Mouse (Mus musculus) lung, postnatal 25 days (tissue): ENCODE data around the gene Dynlrb1.

Source experiments
- DNase-seq: peaks from one replicate; pipeline ENCODE4 v3.0.0; 2022; ENCODE audit warnings: low spot score

Gene Dynlrb1

DNA sequence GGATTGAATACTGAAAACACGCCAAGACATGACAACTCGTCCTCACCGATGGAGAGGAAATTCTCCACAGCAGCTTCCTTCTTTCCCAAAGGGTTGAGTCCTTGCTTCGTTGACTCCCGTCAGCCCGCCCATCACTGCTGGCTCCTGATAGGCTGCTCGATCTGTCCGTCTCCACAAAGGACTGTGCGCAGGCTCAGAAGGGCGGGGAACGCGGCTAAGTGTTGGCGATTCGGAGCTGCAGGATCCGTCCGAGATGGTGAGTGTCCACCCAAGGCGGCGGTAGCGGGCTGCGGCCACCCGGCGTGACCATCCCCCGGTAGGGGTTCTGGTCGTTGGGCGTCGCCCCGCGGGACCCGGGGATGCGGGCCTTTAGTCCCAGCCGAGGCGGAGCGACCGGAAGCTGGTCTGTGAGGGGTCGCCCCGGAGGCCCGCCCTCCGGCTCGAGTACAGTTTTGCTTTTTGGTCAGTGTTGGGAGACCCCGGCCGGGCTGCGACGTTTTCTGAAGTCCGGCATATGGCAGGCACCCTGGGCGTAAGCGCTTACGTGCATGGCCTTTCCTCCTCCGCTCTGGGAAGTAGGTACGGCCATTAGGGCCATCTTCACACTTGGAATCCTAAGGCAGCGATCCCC, at the start of gene Dynlrb1:
Dynlrb1 (plus strand) TSS at position 172 of the 631 bp plus-strand sequence.
- peak; percentile 98 for DNase-seq

DNA sequence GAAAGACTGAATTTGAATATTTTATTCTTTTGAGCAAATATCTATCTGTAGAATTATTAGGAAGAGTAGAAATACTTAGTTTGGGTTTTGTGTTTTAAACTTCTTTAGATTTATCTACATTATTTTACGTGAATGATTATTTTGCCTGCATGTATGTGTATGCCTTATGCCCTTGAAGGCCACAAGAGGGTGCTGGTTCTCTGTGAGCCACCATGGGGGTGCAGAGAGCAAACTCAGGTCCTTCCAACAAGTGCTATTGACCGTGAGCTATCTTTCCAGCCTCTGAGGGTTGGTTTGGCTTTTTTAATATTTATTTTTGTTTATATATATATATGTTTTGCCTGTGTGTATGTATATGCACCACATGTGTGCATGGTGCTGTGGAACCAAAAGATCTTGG, 28.9 kb upstream of the Dynlrb1 start:
- peak; percentile 26 for DNase-seq

DNA sequence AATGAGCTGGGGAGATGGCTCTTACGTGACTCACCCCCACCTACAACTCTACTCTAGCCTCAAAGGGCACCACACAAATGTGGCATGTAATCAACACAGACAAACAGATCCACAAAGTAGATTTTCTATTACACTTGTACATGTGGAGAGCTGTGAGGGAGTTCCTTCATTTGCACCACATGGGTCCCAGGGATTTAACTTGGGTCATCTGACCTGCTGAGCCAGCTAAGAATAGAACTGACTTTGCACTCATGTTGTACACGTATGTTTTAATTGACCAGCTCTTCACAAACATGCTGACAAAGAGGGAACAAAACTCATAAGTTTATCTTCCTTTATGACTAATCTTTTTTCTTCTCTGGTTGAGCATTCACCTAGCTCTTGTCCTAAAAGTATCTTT, 13.2 kb upstream of the Dynlrb1 start:
- DNase-seq = no peak

DNA sequence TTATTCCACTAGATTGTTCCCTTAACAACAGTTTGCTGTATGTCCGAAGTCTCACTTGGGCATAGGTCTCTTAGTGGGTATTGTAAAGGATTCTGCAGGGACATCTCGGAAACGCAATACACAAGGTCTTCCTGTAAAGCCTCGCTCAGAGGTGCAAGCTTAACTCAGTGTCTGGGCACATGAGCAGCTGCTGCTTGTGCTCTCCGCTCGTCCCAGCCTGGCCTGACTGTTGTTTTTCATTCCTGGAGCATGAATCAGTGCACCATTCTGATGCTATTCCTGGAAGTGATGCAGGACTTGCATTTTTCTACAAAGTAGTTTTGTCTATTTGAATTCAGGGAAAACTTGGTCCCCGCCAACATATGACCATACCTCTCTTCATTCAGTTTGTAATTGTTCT, 11.6 kb upstream of the Dynlrb1 start:
- no peak for DNase-seq

DNA sequence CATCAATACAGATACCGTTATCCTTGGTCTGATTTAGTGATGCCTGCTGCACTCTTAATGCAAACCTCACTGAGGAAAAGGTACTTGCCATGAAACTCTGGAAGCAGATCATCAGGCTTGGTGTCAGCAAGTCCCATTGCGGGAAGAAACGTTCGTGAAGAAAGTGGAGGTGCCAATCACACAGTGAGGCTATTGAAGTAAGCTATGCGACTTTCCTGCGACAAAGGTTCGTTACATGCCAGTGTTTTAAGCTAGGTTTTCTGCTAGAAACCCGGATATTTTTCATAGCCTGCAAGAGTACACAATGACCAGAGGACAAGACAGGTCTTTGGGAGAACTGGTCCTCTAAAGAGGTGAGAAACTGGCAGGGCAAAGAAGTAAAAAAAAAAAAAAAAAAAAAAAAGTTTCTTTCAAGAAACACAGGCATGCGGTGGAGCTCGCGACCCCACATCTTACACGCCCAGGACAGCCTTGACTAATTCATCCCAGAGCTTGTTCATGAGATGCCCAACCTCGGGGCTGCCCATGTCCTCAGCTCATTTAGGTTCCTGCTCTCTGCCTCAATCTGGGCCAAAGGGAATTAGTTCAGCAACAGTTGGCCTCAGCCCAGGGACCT, 479 bp upstream of the Dynlrb1 start:
- DNase-seq = no peak

DNA sequence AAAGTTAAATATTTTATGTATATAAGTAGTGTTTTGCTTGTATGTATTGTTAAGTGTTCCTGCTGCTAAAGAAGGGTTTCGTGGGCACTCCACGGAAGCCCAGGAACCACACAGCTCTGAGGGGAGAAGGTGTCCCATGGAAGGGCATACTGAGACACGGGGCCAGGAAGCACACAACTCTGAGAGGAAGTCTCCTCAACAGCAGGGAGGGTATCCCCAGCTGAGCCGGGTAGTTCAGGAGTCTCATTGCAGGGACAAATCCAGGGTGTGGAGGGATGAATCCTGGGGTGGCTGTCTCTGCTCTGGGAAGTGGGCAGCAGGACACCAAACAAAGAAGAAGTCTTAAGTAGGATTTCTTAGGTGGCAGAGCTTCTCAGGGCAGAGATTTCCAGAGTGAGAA, 943 bp downstream of the Dynlrb1 start:
- DNase-seq = no peak

DNA sequence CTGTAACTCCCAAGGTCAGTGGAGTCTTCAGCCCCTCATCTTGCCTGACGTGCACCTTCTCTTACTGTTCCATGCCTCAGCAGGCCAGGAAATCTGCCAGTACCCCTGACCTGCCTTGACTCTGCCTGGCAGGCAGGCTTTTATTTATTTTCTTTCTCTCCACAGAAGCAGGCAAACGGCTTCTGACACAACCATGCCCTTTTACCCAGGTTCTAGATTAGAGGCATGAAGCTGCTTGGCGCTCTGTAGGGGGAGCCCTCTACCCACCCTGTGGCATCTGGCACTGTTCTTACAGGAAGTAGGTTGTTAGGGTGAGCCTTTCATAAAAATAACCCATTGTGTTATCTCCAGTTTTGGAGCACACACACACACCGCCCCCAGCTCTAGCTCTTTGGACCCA, 4.6 kb downstream of the Dynlrb1 start:
- DNase-seq = peak; percentile 50

DNA sequence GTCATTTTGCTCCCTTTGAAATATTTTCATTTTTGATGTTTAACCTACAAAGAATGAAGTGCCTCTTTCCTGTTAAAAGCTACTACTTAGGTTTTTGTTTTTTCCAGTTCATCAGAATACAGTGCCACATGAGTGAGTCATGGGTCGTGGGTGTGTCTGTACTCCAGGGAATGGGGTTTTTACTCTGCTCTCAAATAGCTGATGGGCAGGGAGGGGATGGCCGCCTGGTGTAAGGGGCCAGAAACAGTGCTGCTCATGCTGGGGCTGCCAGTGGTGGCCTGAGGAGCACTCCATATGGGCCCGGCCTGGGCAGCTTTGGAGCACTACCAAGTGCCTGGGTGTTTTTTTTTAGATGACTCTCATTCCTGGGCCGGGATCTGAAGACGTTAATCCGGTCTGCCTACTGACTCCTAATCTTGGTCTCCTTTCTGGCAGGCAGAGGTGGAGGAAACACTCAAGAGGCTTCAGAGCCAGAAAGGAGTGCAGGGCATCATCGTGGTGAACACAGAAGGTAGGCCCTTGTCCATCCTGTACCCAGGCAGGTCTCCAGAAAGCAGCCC, 6.0 kb downstream of the Dynlrb1 start:
- DNase-seq = peak; percentile 25

DNA sequence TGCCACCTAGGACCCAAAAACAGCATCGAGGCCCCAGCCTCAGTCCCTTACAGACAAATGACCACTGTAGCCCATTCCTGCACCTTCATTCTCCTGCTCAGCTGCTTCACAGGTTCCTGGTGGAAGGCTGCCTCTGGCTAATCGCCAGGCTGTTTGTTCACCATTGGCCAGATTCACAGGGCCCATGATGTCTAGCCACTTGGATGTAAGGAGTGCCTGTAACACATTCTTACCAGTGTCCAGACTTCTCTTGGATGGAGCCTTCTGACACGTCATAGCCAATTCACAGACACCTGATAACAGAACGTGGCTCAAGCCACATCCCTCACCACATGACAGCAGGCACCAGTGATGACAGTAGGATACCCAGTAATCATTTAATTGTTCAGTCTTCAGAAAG, 9.9 kb downstream of the Dynlrb1 start:
- DNase-seq = no peak

DNA sequence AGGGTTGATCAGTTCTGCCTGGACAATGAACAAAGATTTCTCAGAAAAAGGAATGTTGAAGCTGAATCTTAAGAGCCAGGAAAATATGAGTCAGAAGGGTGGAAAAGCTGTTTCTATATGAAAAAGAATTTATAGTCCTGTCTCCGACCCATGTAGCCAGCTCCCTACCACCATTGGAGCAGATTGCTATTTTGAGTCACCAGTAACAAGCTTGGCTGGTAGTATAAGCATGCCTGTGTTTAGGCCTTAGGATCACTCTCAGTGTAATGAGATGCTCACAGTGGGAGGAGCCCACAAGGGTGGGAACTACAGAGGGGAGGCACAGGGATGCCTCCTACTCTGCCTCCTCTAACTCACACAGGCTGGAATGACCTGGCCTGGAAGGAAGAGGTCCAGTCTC, 11.9 kb downstream of the Dynlrb1 start:
- DNase-seq = no peak

DNA sequence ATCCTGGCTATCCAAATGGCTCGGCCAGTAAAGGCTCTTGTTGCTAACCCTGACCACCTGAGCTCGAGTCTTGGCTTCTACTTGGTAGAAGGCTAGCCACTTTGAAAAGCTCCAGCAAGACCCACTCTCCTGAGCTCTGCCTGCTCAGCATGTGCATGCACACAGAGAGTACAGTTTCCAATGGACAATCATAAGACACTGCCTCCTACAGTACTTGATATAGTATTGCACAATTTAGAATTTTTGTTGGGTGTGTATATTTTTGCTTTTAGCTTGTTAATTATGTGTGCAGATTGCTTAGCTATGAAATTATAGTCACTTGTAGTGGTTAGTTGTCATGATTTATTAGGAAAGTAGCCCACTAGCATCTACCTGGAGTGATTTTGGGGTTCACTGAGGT, 12.4 kb downstream of the Dynlrb1 start:
- no peak for DNase-seq

DNA sequence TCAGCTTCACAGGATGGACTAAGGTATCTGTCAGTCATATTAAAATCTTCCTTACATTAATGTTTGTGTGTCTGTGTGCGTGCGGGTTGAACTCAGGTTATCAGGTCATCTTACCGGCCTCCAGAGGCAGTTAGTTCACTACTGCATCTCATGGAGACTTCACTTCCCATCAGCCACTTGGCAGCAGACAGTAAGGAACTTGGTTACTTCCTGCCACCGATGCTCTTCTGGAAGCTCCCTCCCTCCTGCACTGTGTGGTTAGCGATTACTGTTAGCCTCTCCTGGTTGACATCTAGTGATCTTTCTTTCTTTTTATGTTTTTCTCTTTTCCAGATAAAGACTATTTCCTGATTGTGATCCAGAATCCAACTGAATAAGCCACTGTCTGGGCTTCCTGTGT, 13.3 kb downstream of the Dynlrb1 start:
- DNase-seq = no peak

DNA sequence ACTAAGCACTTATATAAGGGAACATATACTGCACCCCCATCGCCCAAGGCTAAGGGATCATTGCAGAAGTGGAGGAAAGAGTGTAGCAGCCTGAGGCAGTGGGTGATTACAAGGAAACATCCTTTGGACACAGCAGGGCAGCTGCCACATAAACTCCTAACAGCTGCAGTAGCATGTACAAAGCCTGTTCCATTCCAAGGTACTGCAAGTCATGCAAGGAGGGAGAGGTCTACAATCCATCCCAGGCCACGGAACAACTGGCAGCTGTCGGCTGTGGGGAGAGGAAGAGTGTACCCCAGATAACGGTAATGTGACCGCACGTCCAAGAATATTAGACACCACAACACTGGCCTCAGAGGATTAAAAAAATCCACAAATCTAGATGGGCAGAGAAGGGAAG, 29.2 kb downstream of the Dynlrb1 start:
- no peak for DNase-seq

DNA sequence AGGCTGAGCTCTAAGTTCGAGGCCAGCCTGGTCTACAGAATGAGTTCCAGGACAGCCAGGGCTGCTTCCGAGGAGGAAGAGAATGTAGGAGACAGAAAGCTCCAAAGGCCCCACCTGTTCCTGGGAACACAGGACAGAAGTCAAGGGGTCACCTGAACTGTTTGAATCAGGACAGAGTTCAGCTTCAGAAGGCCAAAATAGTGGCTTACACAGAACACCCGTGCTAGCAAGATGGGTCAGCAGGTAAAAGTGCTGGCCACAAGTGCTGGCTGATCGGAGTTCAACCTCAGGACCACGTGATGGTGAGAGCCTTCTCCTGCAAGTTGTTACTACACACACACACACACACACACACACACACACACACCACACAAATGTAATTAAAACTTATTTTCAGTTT, 30.6 kb downstream of the Dynlrb1 start:
- no peak for DNase-seq

DNA sequence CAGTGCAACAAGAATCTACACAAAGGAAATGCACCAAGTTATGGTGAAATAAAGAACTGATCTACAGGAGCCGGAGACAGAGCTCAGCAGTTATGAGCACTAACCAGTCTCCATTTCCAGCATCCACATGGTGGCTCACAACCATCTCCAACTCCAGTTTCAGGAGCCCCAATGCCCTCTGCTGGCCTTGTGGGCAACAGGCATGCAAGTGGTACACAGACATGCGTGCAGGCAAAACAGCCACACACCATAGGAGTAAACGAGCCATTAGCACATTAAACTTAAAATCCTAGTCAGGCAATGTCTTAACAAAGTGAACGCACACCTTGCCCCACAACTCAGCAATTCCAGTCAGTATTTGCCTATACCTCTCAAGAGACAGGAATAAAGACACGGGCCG, 35.6 kb downstream of the Dynlrb1 start:
- no peak for DNase-seq

DNA sequence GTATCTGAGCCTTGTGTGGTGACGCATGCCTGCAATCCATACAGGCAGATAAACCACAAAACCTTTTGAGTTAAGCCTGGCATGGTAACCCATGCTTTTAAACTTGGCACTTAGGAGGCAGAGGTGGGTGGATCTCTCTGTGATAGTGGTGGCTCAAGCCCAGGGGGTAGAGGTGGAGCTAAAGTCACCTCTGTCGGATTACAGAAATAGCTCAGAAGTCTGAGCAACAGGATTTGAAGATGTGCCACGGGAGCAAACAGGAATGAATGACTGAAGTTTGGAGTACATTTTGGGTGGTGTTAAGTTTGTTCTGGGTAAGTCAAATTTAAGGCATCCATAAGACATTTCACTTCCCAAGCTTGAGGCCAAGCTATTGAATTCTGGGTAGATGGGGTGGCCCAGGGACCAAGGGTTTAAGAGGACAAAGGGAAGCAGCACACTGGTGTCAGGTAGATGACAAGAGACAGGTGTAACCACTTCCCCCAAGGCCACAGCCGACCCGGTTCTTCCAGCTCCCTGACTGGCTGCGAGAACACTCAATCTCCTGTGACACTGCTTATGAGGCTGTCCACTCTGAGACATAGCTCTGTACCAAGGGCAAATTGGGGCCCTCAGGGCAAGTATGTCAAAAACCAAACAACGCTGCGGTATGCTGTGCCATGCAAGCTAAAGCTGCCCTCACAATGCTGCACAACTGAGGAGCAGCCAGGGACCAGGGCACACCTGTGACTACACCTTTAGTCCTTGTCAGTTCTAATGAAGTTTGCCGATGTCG, 36.2 kb downstream of the Dynlrb1 start:
- DNase-seq = no peak

DNA sequence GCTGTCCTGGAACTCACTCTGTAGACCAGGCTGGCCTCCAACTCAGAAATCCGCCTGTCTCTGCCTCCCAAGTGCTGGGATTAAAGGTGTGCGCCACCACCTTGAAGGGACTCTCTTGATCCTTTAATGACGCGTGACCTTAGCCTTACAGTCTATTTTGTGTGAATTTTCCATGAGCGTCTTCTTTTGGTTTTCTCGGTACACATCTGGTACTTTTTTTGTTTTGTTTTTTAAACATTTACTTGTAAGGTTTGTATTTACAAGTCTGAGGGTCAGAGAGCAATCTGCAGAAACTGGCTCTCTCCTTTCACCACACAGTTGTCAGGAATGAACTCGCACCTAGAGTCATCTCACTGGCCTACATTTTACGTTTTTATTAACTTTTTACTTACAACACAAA, 37.3 kb downstream of the Dynlrb1 start:
- no peak for DNase-seq

DNA sequence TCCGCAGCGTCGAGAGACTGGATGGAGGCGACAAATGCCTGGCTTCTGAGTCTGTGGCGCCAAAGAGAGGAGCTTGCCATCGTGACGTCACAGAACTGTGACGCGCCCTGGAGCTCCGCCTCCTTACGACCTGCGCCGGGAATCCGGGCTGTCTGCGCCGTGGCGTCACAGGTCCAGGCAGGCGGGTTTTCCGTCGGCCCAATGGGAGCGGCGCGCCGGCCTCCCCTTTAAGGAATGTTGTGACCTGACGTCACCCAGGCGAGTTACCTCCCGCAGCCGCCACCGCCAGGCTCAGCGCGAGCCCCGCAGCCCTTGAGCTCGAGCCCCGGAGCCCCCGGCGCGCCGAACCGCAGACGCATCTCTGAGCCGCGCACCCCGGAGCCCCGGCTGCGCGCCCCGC, 39.9 kb downstream of the Dynlrb1 start, which contains the start of gene Map1lc3a:
Map1lc3a (plus strand) TSS at position 103 of the 400 bp plus-strand sequence.
- peak; percentile 97 for DNase-seq

DNA sequence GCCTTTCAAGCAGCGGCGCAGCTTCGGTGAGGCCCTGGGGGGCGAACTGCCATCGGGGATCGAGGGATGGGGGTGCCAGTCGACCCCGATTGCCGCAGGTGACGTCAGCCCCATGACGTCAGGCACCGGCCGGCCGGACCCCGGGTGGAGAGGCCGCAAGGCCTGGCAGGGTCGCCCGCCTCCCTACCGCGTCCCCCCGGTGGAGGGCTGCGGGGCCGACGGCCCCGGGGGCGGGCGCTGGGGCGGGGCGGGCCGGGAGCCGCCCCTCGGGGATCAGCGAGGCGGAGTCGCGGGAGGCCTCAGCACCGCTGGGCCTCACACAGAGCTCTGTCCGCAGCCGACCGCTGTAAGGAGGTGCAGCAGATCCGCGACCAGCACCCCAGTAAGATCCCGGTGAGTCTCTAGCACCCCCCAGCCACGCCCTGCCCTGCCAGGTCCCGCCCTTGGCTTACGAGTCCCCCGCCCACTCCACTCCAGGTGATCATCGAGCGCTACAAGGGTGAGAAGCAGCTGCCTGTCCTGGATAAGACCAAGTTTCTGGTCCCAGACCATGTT, 40.4 kb downstream of the Dynlrb1 start:
- peak; percentile 61 for DNase-seq

DNA sequence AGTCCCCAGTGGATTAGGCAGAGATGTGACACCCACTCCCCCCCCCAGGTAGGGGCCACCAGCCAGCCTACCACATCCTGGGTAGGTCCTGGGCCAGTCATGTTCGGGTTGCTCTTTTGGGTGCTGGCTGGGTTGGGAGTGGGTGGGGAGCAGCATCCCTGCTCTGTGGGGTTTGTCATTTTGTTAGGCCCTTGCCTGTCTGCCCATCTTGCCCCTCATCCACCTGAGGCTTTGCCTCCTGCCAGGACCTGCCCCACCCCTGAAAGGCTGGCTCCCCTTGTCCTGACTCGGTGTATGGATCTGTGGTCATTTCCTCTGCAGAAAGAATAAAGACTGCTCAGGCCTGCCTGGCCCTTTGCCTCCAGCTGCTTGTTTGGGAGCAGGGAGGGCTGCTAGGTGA, 41.4 kb downstream of the Dynlrb1 start:
- no peak for DNase-seq

DNA sequence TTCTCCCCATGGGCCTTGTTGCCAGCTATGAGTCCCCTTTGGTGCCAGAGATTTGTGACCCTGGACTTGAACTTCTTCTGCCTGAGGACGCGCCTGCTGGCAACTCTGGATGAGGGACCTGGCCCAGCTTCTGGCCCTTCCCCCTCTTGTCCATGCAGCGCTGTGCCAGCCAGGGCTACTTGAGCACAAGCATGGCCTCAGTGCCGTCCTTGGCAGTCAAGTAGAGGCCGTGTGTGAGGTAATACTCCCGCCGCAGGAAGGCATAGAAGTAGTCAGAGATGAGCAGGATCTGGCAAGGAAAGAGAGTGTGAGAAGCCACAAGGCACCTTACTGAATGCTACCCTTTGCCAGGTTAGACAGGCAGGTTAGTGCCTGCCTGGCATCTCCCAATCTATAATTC, 42.0 kb downstream of the Dynlrb1 start:
- peak; percentile 78 for DNase-seq

DNA sequence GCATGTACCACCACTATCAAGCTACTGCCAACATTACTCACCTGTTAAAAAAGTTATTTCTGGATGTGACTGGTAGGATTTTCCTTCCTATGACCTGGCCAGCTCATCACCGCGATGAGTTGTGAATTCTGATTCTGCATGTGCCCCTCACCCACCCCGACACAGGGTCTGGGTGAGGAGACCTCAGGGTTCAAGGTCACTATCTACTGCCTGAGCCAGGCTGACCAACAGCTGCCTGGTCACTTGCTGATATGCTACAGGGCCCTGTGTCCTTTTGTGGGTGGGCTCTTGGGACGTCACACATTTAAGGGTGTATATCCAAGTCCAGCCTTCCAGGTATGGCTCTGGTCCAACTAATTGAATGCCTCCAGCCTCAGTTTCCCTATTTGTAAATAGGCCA, 42.8 kb downstream of the Dynlrb1 start:
- DNase-seq = no peak

DNA sequence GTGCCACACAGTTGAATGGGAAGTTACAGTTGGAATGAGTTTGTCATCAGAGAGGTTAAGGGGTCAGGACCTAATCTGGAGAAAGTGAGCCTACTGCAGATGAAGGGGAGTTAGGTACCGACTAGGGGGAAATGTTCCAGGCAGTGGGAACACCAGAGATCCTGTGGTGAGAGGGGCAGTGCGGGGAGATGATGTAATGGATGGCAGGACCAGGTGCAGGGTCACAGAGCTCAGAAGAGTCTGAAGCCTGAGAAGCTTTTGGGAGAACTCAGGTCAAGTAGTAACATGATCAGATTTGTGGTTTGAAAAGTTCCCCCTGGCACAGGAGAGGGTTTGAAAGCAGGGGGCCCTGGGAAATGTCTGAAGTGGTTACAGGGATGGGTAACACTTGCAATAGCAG, 43.8 kb downstream of the Dynlrb1 start:
- DNase-seq = no peak
